Mouse (Mus musculus) erythroid progenitor cell, adult 5-6 weeks (primary cell): Measurements from ENCODE around the gene Tcf20. TPM values are rescaled to one million over a fixed set of nuclear protein-coding genes. Genes with fewer than 3 reads are reported as not detected.

Experiments
- ATAC-seq: replicated peaks from 2 replicates; pipeline ENCODE4 v1.8.0; 2016; ENCODE audit warnings: moderate number of reproducible peaks, mild to moderate bottlenecking, moderate TSS enrichment, inconsistent platforms; ENCODE audit not compliant: poor library complexity, low FRiP score, severe bottlenecking
- total RNA-seq, 2 experiments: library from RNA; stranded (forward) in 1 of 2; stranded (reverse) in 1 of 2; fragments of 150-400 nt in 1 of 2; fragments of 186-747, 209-891 nt in 1 of 2; gene quantifications; 2 replicates each; pipeline versions ENCODE4 v1.2.3 to v1.2.4; 2015 to 2017; ENCODE audit warnings: low replicate concordance in 2 of 2

Tcf20 gene
- total RNA-seq, 2 experiments from 2014 or later: 36.0 to 55.5 TPM

DNA sequence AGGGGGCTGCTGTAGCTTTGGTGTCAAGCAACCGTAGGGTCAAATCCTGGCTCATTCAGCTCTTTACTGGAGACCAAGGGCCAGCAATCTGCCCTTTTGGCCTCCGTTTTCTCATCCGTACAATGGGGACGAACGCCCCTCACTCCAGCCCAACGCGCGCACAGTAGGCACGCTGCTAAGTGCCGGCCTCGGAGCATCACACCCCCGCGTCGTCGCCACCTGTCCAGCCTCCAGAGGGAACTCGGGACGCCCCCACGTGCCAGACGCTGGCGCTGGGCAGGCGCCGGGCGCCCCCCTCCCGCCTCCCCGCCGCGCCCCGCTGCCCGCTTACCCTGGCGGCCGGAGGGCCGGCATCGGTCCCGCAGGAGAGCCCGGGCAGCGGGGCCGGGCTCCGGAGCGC is 24.6 kb downstream of the Tcf20 start:
- ATAC-seq: no peak

DNA sequence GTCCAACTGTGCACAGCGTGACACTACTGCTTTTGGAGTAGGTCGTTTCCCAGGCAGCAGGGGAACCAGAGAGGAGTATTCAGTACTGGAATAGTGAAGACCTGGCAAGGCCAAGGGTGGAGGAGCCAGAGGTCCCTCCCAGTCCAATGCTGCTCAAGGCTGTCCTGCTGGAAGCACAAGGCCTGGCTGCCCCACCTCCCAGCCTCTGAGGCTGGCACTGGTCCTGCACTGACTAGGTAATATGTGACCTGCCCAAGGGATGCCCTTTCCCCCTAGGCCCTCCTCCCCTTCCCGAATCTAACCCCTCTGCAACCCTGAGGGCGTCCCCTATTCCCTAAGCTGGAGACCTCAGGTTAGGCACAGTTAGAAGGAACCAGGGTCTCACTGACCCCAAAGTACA is 25.1 kb downstream of the Tcf20 start:
- ATAC-seq: no peak

- ATAC-seq: no peak
Measured at GRCm38 (mm10) chr15:82960786-82961561, 26.7 kb downstream of the Tcf20 start.

DNA sequence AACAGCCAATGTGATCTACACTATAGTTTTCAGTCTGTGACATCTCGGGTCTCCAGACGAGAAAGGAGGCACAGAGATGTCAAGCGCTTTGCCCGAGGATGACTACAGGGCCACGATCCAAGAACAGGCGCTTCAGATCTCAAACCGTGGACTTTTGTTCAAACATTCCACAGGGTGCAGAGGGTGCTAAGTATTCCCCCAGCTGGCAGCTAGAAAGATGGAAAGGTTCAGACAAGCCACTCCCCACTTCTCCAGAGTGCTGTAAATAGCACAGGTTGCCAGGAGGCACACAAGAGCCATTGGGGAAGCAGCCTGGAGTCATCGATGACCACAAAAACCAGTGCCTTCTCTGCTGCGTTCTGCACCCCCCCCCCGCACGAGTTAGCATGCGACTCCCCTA is 28.5 kb downstream of the Tcf20 start:
- no peak for ATAC-seq

GRCm38 (mm10) chr15:82958253-82958701 is 29.4 kb downstream of the Tcf20 start:
- ATAC-seq: no peak

DNA sequence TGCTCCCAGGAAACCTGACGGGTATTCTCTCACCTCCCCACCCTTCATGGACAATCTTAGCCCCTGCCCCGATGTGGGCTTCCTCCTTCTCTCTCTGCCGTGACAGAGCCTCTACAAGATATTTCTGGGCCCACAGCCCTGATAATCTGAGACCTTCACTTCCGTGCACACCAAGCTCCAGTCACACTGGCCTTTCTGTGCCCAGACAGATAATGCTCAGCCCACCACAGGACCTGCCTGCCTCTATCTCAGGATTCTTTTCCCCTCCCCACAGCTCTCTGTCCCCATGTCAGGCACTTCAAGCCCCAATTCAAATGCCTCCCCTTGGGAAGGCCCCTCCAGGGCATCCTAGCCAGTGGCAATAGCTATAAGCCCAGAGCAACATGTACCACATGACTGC is 31.0 kb downstream of the Tcf20 start:
- no peak for ATAC-seq

- ATAC-seq: no peak
Measured at GRCm38 (mm10) chr15:82956310-82956709, 31.4 kb downstream of the Tcf20 start.

DNA sequence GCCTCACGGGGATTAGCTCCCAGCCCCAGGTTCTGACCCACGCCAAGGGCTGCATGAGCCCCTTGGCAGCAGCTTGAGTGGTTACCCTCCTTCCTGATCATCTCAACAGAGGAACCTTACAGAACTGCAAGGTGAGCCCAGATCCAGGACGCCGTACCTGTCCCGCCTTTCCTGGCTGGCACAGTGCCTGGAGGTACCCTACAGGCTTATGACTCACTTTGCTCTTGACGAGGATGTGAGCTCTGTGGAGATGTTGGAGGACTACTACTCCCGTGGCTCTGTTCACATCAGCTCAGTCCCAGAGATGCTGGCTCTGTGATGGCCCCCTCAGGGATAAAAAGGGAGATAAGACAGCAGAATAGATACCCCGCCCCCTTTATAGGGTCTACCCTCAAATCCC is 32.4 kb downstream of the Tcf20 start:
- no peak for ATAC-seq

GRCm38 (mm10) chr15:82954034-82954433 is 33.6 kb downstream of the Tcf20 start:
- ATAC-seq: no peak

DNA sequence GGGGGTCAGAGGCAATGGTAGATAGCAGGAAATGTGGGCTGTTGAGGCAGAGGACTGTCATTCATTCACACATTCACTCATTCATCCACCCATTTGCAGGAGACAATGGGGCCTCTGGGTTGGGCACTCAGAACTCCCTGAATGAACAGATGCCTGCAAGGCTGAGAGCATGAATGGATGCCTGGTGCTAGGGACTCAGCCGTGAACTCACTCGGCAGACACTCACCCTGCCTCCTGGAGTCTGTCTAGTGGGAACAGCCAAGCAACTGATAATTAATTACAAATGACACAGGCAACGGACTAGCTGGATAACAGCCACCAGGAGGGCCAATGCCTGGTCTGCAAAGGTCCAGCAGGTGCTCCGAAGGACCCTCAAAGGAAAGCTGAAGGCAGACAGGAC is 34.6 kb downstream of the Tcf20 start:
- ATAC-seq: no peak

GRCm38 (mm10) chr15:82952292-82952705 is 35.4 kb downstream of the Tcf20 start:
- ATAC-seq: no peak

- no peak for ATAC-seq
Measured at GRCm38 (mm10) chr15:82950246-82950645, 37.4 kb downstream of the Tcf20 start.

- no peak for ATAC-seq
Measured at GRCm38 (mm10) chr15:82947431-82947830, 40.2 kb downstream of the Tcf20 start.

DNA sequence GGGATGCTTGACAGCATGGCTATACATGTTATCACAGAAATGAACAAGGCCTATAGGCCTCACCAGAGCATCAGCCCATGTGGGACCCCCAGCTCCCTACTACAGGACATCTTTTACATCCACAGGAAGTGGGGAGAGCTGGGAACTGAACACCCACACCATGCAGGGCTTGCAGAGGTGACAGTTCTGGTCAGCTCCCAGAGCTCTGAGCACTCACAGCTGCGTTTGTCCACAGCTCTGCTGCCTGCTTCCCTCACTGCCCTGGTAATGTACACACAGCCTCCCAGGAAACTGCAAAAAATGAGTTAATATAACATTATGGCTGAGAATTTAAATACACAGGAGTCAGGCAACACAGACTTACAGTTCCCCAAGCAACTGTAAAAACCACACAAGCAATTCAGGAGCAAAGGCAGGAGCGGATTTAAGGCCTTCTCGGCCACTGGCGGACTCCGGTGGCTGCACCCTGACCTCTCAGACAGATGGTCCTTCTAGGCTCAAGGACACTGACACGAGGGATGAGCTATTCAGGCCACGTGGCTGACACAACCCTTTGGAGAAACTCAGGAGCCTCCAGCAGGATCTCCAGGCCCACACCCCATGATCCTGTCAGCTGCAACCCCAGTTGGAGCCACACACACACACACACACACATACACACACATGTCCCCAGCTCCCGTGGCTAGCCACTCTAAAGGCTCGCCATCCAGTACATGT is 43.0 kb downstream of the Tcf20 start:
- no peak for ATAC-seq

DNA sequence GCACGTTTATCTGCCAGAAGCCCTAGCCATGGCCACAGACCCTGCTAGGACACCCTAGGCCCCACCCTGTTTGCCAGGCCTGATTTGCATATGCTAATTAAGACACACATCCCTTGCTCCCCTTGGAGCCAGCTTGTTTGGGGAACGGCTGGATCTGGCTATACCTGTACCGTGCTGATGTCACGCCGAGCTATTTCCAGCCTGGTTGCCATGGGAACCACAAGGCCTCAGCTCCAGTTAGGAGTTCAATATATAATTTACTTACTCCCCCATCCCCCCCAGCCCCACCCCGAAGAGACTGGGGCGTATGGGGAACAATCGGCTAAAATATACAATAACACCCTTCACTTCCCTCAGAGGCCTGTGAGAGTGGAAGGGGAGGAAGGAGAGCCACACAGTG is 45.9 kb downstream of the Tcf20 start:
- no peak for ATAC-seq

- ATAC-seq: no peak
Measured at GRCm38 (mm10) chr15:82940494-82941214, 47.0 kb downstream of the Tcf20 start.

DNA sequence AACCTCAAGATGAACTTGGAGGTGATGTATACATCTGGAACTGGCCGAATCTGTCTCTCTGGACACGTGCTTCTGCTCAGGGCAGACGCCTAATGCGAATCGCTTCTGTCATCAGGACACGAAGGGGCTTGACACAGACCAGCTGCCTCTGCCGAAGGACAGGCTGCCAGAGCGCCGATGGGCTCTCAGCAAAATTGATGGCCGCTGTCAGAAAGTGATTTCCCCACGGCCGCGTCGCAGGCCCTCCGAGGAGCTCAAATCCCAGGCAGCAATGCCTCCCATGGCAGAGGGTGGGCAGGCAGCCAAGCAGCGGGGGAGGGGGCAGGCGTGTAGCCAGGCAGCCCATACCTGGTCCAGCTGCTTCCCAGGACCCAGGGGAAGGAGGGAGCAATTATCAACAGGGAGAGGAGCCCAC is 49.5 kb downstream of the Tcf20 start:
- ATAC-seq: no peak

DNA sequence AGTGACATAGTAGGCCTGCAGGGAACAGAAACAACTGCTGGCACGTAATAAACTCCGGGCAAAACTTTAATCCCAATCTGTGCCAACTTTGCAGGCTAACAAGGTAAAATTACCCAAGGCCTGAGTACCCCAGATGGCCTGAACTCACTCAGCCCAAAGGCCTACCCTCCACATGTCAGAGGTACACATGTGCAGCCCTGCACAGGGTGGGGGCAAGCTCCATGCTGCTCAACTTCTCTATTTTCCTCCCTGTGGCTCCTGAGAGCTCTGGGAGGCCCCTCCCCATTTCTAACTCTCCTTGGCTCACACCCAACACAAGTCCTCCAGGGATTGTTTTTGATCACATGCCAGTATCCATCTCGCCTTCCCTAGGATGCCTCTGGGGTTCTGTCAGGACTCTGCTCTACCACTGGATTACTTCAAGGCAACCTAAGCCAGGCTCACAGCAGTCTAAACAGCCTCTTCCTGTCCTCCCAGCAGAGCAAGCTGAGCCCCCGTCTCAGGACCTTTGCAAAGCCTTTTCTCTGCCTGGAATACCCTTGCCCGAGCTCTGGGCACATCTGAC is 50.2 kb downstream of the Tcf20 start:
- ATAC-seq: no peak

- ATAC-seq: no peak
Measured at GRCm38 (mm10) chr15:82934971-82935370, 52.7 kb downstream of the Tcf20 start.

DNA sequence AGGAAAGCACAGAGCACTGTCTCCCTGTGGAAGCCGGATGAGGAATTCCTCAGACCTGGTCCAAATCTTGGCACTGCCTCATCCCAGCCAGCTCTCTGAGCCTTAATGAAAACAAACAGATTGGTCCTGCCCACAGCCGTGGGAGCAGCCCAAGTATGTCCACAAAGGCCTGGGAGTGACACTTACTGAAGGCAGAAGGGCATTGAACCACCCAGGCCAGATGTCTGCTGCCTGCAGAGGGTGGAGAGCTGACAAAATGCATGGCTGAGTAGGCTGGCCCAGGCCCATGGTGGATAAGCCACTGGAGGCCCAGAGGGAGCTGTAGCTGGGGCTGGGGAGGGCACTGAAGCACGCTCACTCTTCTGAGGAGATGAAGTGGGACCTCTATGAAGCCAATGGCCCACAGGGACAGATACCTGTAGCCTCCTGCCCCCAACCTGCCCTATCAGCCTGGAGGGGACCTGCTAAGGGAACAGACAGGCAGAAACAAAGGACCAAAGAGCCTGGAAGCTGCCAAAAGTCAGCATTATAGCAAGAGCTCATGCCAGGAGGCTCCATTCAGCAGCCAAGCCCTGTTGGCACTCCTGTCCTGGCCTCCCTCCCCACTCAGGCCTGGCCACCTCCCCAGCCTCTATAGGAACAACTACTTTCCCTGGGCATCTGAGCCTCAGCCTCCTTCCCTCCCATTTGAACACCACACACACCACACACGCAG is 54.6 kb downstream of the Tcf20 start:
- no peak for ATAC-seq
